Mouse (Mus musculus) kidney, adult 2 months (tissue): ENCODE results near the gene Slc6a15. TPM values are rescaled to one million over a fixed set of nuclear protein-coding genes. Genes with fewer than 3 reads are reported as not detected.

ENCODE experiments used
- DNase-seq: peaks from one replicate; pipeline ENCODE4 v3.0.0; 2021
- H3K27ac ChIP-seq: fragments of 200-500 bp; 2 replicates; pipeline ENCODE4 v1.5.1; 2012; ENCODE audit warnings: low read depth, low read length, control low read depth, inconsistent platforms; ENCODE audit not compliant: insufficient read depth
- H3K27me3 ChIP-seq: fragments of 200-500 bp; replicated peaks from 2 replicates; pipeline ENCODE4 v1.6.1; 2012; ENCODE audit warnings: mild to moderate bottlenecking, moderate library complexity, low read length, inconsistent platforms; ENCODE audit not compliant: control insufficient read depth, insufficient read depth
- H3K36me3 ChIP-seq: fragments of 200-500 bp; 2 replicates; pipeline ENCODE4 v1.6.1; 2012; ENCODE audit warnings: mild to moderate bottlenecking, moderate library complexity, low read length, inconsistent platforms; ENCODE audit not compliant: control insufficient read depth, insufficient read depth
- H3K4me1 ChIP-seq: fragments of 200-500 bp; 2 replicates; pipeline ENCODE4 v1.6.1; 2011; ENCODE audit warnings: low read length; ENCODE audit not compliant: control insufficient read depth, insufficient read depth
- H3K4me3 ChIP-seq: fragments of 200-500 bp; 2 replicates; pipeline ENCODE4 v1.5.1; 2011; ENCODE audit warnings: mild to moderate bottlenecking, low read depth, low read length, control low read depth; ENCODE audit not compliant: insufficient read depth
- CTCF ChIP-seq: fragments of 200-500 bp; conservative IDR thresholded peaks from 2 replicates; pipeline ENCODE4 v1.5.1; 2011; ENCODE audit warnings: low read depth, mild to moderate bottlenecking, control low read depth, low read length, moderate library complexity, mixed read lengths; ENCODE audit not compliant: insufficient read depth, insufficient read length
- POLR2A ChIP-seq: fragments of 200-500 bp; IDR thresholded peaks from one replicate; pipeline ENCODE4 v1.6.1; 2011; ENCODE audit warnings: low read depth, low read length, control low read depth
- WGBS: fragments of 180-500 bp; shearing (Covaris S2); methylation state at CpG from one replicate; pipeline ENCODE4 v1.1.7; 2018; 5-methylcytosine and 5-hydroxymethylcytosine counted together
- polyA plus RNA-seq: library from polyadenylated mRNA; depleted of rRNA; stranded (reverse); fragments of >200 nt; gene quantifications from 2 replicates; pipeline ENCODE4 v1.2.3, GENCODE M21; 2012; rRNA removed

Gene Slc6a15
- polyA plus RNA-seq, 1 experiment, result 8.4 TPM

GRCm38 (mm10) chr10:103369081-103369420 lies 1.5 kb downstream of the Slc6a15 start:
- peak; percentile 87 for DNase-seq
- TF ChIP-seq CTCF, result no peak; the same call in 1 of the 2 replicates
- no peak for TF ChIP-seq POLR2A
- 1% methylated on average over 8 of the region's 8 CpGs for WGBS

GRCm38 (mm10) chr10:103402171-103402570 lies 34.6 kb downstream of the Slc6a15 start:
- H3K36me3 ChIP-seq, result no peaks in the 10 kb centered on the region
- peak; percentile 45 for DNase-seq
- H3K4me3 ChIP-seq, result no peak overlapping the region
- no peak overlapping the region for H3K27ac ChIP-seq
- H3K27me3 ChIP-seq, result no peaks in the 10 kb centered on the region
- no peak; the same call in 1 of the 2 replicates for TF ChIP-seq CTCF
- no peak for TF ChIP-seq POLR2A
- no peaks in the 10 kb centered on the region for H3K4me1 ChIP-seq
- 10% methylated on average over 4 of the region's 4 CpGs for WGBS

More at GRCm38 (mm10) chr10:103369081-103369420, 1.5 kb downstream of the Slc6a15 start:
- no peaks in the 10 kb centered on the region for H3K4me1 ChIP-seq
- peak overlapping the region; percentile 58; the same call in 1 of the 2 replicates for H3K27ac ChIP-seq
- H3K4me3 ChIP-seq, result peak overlapping the region; percentile 66
- no peaks in the 10 kb centered on the region; the same call in 1 of the 2 replicates for H3K27me3 ChIP-seq
- no peaks in the 10 kb centered on the region for H3K36me3 ChIP-seq

- Histone ChIP-seq H3K4me1 (no peaks in the 10 kb centered on the region), H3K27me3 (no peaks in the 10 kb centered on the region), H3K4me3 (no peak overlapping the region), H3K27ac (no peak overlapping the region), H3K36me3 (no peaks in the 10 kb centered on the region)
- WGBS, result 71% methylated on average over 1 of the region's 1 CpGs
- DNase-seq, result no peak
- TF ChIP-seq CTCF, result no peak
- TF ChIP-seq POLR2A, result no peak
These were observed 60.1 kb downstream of the Slc6a15 start for GRCm38 (mm10) chr10:103427717-103428116.

GRCm38 (mm10) chr10:103442588-103442987 lies 75.0 kb downstream of the Slc6a15 start:
- Histone ChIP-seq H3K4me3 (no peak overlapping the region), H3K36me3 (no peaks in the 10 kb centered on the region), H3K27me3 (no peaks in the 10 kb centered on the region), H3K27ac (no peak overlapping the region), H3K4me1 (no peaks in the 10 kb centered on the region)
- WGBS, result 85% methylated on average over 2 of the region's 2 CpGs
- no peak for TF ChIP-seq POLR2A
- DNase-seq, result no peak

- H3K27me3 ChIP-seq, result no peaks in the 10 kb centered on the region
- peak; percentile 46 for DNase-seq
- H3K36me3 ChIP-seq, result no peaks in the 10 kb centered on the region
- WGBS, result 31% methylated on average over 3 of the region's 3 CpGs
- H3K4me3 ChIP-seq, result no peak overlapping the region
- no peak overlapping the region for H3K27ac ChIP-seq
- H3K4me1 ChIP-seq, result no peaks in the 10 kb centered on the region
- TF ChIP-seq CTCF (0 out of 2 replicates have a peak, but pooled peaks have one; percentile 17), POLR2A (no peak)
These were observed 75.5 kb downstream of the Slc6a15 start for GRCm38 (mm10) chr10:103443070-103443469.

GRCm38 (mm10) chr10:103448340-103448739 lies 80.8 kb downstream of the Slc6a15 start:
- H3K4me1 ChIP-seq, result no peaks in the 10 kb centered on the region
- 49% methylated on average over 2 of the region's 2 CpGs for WGBS
- H3K27me3 ChIP-seq, result no peaks in the 10 kb centered on the region
- no peak overlapping the region for H3K4me3 ChIP-seq
- DNase-seq, result no peak
- TF ChIP-seq POLR2A, result no peak
- TF ChIP-seq CTCF, result no peak
- H3K36me3 ChIP-seq, result no peaks in the 10 kb centered on the region
- no peak overlapping the region for H3K27ac ChIP-seq

- Histone ChIP-seq H3K36me3 (no peaks in the 10 kb centered on the region), H3K27me3 (no peaks in the 10 kb centered on the region), H3K4me1 (no peaks in the 10 kb centered on the region), H3K4me3 (no peak overlapping the region), H3K27ac (no peak overlapping the region)
- 92% methylated on average over 1 of the region's 1 CpGs for WGBS
- DNase-seq, result no peak
- TF ChIP-seq CTCF, result no peak
- TF ChIP-seq POLR2A, result no peak
These were observed 90.3 kb downstream of the Slc6a15 start for GRCm38 (mm10) chr10:103457896-103458295.

Other genes starting within 250 kb of the Slc6a15 start
- gene Lrriq1, start 131.5 kb upstream of the Slc6a15 start, polyA plus RNA-seq, result 0.41 and 1.3 TPM in 2 replicates